Mouse (Mus musculus) splenic B cell, adult 2 months (primary cell): ENCODE measurements around the gene Aldh9a1.

Experiments used
- DNase-seq: peaks from one replicate; pipeline ENCODE4 v3.0.0-alpha.2; 2011; ENCODE audit warnings: low read depth, low spot score
- H3K27me3 ChIP-seq: 2 replicates; pipeline ENCODE4 v1.6.1; 2012; ENCODE audit warnings: mild to moderate bottlenecking, low read length, moderate library complexity, mixed read lengths; ENCODE audit not compliant: control insufficient read depth, poor library complexity, insufficient read depth, severe bottlenecking
- H3K36me3 ChIP-seq: 2 replicates; pipeline ENCODE4 v1.6.1; 2012; ENCODE audit warnings: mild to moderate bottlenecking, low read length, moderate library complexity, mixed read lengths; ENCODE audit not compliant: control insufficient read depth, poor library complexity, insufficient read depth, severe bottlenecking

The Aldh9a1 gene

GRCm38 (mm10) chr1:167366621-167367020, 16.8 kb downstream of the Aldh9a1 start:
- Histone ChIP-seq H3K36me3 (peaks cover 2% of the 10 kb centered on the region; the same call in 1 of the 2 replicates), H3K27me3 (no peaks in the 10 kb centered on the region)
- no peak for DNase-seq

DNA sequence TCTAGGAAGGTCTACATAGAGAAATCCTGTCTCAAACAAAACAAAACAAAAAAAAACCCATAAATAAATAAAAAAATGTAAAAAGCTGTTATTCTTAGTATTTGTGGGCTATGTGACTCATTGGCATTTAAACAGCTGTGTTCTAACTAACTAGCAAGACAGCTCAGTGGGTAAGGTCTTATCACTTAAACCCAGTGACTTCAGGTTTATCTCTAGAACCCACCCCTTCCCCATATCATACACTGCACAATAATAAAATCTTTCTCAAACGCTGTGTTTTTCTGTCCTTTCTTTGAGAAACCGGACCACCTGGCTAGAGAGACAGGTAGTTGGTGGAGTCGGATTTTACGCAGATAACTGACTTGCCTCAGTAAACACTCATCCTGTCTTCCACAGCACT, 18.2 kb downstream of the Aldh9a1 start:
- DNase-seq = no peak
- Histone ChIP-seq H3K36me3 (peaks cover 2% of the 10 kb centered on the region; the same call in 1 of the 2 replicates), H3K27me3 (no peaks in the 10 kb centered on the region)

- Histone ChIP-seq H3K27me3 (no peaks in the 10 kb centered on the region), H3K36me3 (peaks cover 2% of the 10 kb centered on the region; the same call in 1 of the 2 replicates)
- DNase-seq = no peak
These were observed 18.7 kb downstream of the Aldh9a1 start for GRCm38 (mm10) chr1:167368513-167368912.

GRCm38 (mm10) chr1:167369905-167370304, 20.1 kb downstream of the Aldh9a1 start:
- peak; percentile 95 for DNase-seq
- no peaks in the 10 kb centered on the region for H3K27me3 ChIP-seq
- no peaks in the 10 kb centered on the region; the same call in 1 of the 2 replicates for H3K36me3 ChIP-seq

DNA sequence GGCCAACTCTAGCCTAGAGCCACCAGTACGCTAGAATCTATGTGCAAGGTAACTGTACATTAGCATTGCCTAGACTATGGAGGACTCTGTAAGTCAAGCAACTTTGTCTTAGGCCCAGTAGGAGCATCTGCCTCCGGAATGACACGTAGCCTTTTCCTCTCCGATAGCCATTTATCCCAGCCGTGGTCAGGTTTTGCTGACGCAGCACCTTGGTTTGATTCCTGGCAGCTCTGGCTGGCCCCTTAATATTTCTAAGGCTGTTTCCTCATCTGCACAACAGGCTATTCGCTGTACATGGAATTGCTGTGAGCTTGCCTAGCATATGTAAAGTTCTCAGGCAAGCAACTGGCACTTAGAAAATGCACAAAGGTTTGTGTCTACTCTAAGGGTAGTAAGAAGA, 22.9 kb downstream of the Aldh9a1 start:
- no peak for DNase-seq
- Histone ChIP-seq H3K36me3 (no peaks in the 10 kb centered on the region), H3K27me3 (no peaks in the 10 kb centered on the region)

DNA sequence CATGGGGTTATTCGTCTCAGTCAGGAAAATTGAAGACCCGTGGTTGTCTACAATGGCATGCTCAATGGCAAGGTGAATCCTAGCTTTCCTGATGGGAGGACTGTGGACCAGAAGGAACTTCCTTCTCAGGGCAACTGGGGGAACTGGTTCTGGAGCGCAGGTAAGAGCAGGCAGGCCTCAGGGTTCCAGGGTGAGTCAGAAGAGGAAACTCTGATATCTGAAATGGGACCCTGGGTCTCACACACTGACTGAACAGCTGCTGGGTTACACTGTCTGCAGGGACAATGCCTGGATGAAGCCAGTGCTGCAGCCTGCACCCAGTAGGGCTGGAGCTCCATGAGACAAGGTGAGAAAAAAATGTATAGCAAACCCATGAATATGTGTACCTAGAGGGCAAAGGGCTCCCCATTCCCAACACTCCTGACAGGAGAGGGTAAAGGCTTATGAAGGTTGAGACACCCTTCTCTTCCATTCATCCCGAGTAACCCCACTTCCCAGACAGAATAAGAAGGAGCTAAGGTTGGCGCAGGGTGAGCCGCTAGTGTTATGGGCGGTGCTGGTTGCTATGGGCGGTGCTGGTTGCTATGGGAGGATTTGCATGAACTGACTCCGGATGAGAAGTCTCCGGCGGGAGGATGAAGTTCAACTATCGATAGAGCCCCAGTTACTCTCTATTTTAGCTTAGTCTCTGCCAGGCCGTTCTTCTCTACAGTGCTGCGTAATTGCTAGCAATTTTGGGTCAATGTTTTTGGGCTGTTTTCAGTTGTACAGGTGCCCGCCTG, 24.4 kb downstream of the Aldh9a1 start:
- H3K36me3 ChIP-seq = no peaks in the 10 kb centered on the region
- peak; percentile 84 for DNase-seq
- no peaks in the 10 kb centered on the region for H3K27me3 ChIP-seq

- H3K36me3 ChIP-seq = no peaks in the 10 kb centered on the region
- DNase-seq = no peak
- no peaks in the 10 kb centered on the region for H3K27me3 ChIP-seq
These were observed 25.2 kb downstream of the Aldh9a1 start for GRCm38 (mm10) chr1:167374942-167375341.

DNA sequence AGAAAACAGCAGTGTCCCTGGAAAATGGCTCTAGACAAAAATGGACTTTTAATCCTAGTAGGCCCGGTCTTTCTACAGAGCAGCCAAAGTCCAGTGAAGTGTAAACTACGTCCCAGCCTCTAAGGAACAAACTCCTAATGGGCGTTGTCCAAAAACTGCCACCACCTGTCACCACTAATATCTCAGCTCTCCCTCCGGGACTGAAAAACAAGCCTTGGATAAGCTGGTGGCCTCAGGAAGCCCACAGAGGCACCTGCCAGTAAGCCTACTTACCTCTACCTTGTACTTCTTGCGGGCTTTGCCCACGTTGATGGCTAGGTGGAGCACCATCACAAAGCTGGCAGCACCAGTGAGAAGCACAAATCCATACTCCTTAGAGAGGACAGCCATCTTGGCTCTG, 28.2 kb downstream of the Aldh9a1 start:
- DNase-seq = no peak
- H3K27me3 ChIP-seq = no peaks in the 10 kb centered on the region
- no peaks in the 10 kb centered on the region for H3K36me3 ChIP-seq

GRCm38 (mm10) chr1:167379751-167380150, 30.0 kb downstream of the Aldh9a1 start:
- Histone ChIP-seq H3K27me3 (no peaks in the 10 kb centered on the region), H3K36me3 (no peaks in the 10 kb centered on the region)
- no peak for DNase-seq

DNA sequence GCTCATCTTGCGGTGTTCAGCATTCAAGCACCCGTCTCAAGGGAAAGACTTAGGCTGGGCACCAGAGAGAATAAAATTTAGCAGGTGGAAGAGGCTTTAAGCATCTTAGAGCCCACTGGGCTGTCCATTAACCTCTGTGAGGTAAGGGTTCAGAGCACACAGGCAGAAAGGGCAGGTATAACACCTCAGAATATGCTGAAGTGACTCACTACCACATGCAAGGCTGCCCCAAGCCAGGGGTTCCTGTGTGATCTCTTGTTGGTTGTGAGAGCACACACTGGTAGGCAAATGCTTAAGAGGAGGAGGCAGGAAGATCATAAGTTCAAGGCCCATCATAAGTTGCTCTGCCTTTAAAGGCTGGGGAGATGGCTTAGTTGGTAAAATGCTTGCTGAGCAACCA, 30.4 kb downstream of the Aldh9a1 start:
- H3K27me3 ChIP-seq = no peaks in the 10 kb centered on the region
- DNase-seq = no peak
- no peaks in the 10 kb centered on the region for H3K36me3 ChIP-seq

GRCm38 (mm10) chr1:167381050-167382015, 31.5 kb downstream of the Aldh9a1 start:
- DNase-seq = no peak
- Histone ChIP-seq H3K27me3 (no peaks in the 10 kb centered on the region), H3K36me3 (no peaks in the 10 kb centered on the region)

DNA sequence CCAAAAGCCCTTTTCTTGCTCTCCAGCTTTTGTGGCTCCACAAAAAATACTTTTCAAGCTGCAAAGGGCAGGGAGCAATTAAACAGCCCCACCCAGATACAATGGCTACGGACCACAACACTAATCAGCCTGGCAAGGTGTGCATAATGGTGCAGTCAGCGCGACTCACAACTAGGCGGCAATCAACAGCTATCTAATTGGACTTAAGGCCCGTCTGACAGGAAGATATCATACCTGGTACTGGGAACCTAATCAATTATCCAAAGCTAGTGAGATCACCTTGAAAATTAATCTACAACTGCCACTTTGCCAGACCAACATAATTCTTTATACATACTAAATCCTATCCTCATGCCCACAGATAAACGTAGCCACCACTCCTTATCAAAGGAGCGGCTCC, 32.5 kb downstream of the Aldh9a1 start:
- no peaks in the 10 kb centered on the region for H3K36me3 ChIP-seq
- no peak for DNase-seq
- no peaks in the 10 kb centered on the region for H3K27me3 ChIP-seq

DNA sequence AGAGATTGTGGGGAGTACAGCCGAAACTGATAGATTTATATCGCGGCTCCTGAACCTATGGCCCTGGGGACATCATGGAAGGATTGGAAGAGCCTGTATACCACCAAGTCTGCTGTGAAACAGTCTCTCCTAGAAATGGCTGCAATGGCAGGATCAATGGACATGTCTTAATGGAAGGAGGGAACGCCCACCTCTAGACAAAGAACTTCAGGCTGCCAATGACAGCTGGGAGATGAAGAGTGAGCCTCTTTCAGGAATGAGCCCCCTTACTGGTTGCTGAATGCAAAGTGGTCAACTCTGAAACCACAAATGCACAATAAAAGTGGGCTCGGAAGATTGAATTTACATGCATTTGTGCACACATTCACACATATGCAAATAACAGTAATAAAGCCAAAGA, 33.0 kb downstream of the Aldh9a1 start:
- H3K27me3 ChIP-seq = no peaks in the 10 kb centered on the region
- H3K36me3 ChIP-seq = no peaks in the 10 kb centered on the region
- DNase-seq = no peak

- no peaks in the 10 kb centered on the region for H3K36me3 ChIP-seq
- DNase-seq = no peak
These were observed 33.4 kb downstream of the Aldh9a1 start for GRCm38 (mm10) chr1:167383178-167383577.

DNA sequence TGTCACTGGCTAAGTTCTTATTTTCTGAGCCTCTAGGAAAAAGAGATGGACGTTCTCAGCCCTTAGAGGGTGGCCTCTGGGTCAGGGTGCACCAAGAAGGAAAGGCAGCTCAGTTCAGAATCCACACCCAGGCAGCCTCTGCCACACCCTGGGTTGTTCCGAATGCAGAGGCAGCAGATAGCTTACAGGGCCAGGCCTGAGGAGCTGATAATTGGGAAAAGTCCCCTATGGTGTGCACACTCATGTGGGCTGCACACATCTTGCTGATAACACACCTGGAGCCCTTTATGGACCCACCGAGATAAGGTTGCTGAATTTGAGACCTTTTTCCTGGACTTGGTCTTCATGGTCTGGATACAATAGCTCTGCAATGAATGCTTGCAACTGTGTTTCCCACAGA, 34.4 kb downstream of the Aldh9a1 start:
- DNase-seq = no peak
- H3K27me3 ChIP-seq = no peaks in the 10 kb centered on the region
- H3K36me3 ChIP-seq = no peaks in the 10 kb centered on the region

More at GRCm38 (mm10) chr1:167383178-167383577, 33.4 kb downstream of the Aldh9a1 start:
- no peaks in the 10 kb centered on the region for H3K27me3 ChIP-seq
